Mouse (Mus musculus) erythroblast, embryonic 14.5 days (primary cell): ENCODE data around the gene Tcl1b1.

Source experiments
- GATA1 ChIP-seq: IDR thresholded peaks from 2 replicates; pipeline ENCODE4 v1.6.1; 2012; ENCODE audit warnings: low read length, inconsistent platforms, mixed read lengths
- TAL1 ChIP-seq: IDR thresholded peaks from 3 replicates; pipeline ENCODE4 v1.6.1; 2012; ENCODE audit warnings: low read length, inconsistent platforms, mixed read lengths

GRCm38 (mm10) chr12:105143096-105143495 is 16.4 kb upstream of the Tcl1b1 start:
- TF ChIP-seq GATA1 (no peak), TAL1 (no peak)
